Mouse (Mus musculus): ENCODE results near the gene Fmod. TPM values are rescaled to one million over a fixed set of nuclear protein-coding genes. Genes with fewer than 3 reads are reported as not detected.

Gene Fmod
- polyA plus RNA-seq (2016; fragmentation: Nextera tagmentation; extraction: Ambion mirVana) = 3.6 and 9.8 TPM in 2 replicates

GRCm38 (mm10) chr1:134037172-134037571, at the start of gene Fmod:
Gene Fmod, plus strand, starts transcription at chr1:134037254.
- WGBS = 55% methylated on average over 9 of the region's 9 CpGs

GRCm38 (mm10) chr1:133988845-133989244, 48.2 kb upstream of the Fmod start:
- DNase-seq (ENCODE audit: low spot score) = no peak

More at GRCm38 (mm10) chr1:134037172-134037571, at the start of gene Fmod:
- Histone ChIP-seq H3K9me3 (no peaks in the 10 kb centered on the region), H3K27ac (0 out of 2 replicates have a peak within 1 kb of the TSS, but pooled peaks have one; percentile 18), H3K27me3 (ENCODE audit: insufficient read depth, poor library complexity, severe bottlenecking) (0 out of 2 replicates have a peak, but pooled peaks cover 4% of the 10 kb centered on the region), H3K4me1 (replicated peaks) (peaks cover 15% of the 10 kb centered on the region), H3K4me3 (no peak within 1 kb of the TSS), H3K36me3 (no peaks in the 10 kb centered on the region)
- no peak for DNase-seq (ENCODE audit: low spot score)

GRCm38 (mm10) chr1:133991277-133991676, 45.8 kb upstream of the Fmod start:
- no peaks in the 10 kb centered on the region for H3K27me3 ChIP-seq (ENCODE audit: insufficient read depth, poor library complexity, severe bottlenecking)
- 72% methylated on average over 8 of the region's 8 CpGs for WGBS
- no peaks in the 10 kb centered on the region for H3K36me3 ChIP-seq
- H3K9me3 ChIP-seq = no peaks in the 10 kb centered on the region
- no peak for DNase-seq (ENCODE audit: low spot score)
- no peaks in the 10 kb centered on the region for H3K4me1 ChIP-seq (replicated peaks)
- H3K4me3 ChIP-seq = no peak overlapping the region
- no peak overlapping the region for H3K27ac ChIP-seq

More at GRCm38 (mm10) chr1:133988845-133989244, 48.2 kb upstream of the Fmod start:
- Histone ChIP-seq H3K4me3 (no peak overlapping the region), H3K4me1 (replicated peaks) (no peaks in the 10 kb centered on the region), H3K27ac (no peak overlapping the region), H3K9me3 (peaks cover 5% of the 10 kb centered on the region), H3K27me3 (ENCODE audit: insufficient read depth, poor library complexity, severe bottlenecking) (no peaks in the 10 kb centered on the region), H3K36me3 (no peaks in the 10 kb centered on the region)
- WGBS = 14% methylated on average over 3 of the region's 3 CpGs

GRCm38 (mm10) chr1:134005490-134005889, 31.6 kb upstream of the Fmod start:
- H3K27me3 ChIP-seq (ENCODE audit: insufficient read depth, poor library complexity, severe bottlenecking) = no peaks in the 10 kb centered on the region
- no peaks in the 10 kb centered on the region for H3K4me1 ChIP-seq (replicated peaks)
- no peak for DNase-seq (ENCODE audit: low spot score)
- no peaks in the 10 kb centered on the region for H3K9me3 ChIP-seq
- H3K36me3 ChIP-seq = no peaks in the 10 kb centered on the region
- WGBS = 74% methylated on average over 7 of the region's 7 CpGs
- H3K27ac ChIP-seq = no peak overlapping the region
- no peak overlapping the region for H3K4me3 ChIP-seq

GRCm38 (mm10) chr1:134006105-134006764, 30.8 kb upstream of the Fmod start:
- no peak for DNase-seq (ENCODE audit: low spot score)
- 88% methylated on average over 11 of the region's 11 CpGs for WGBS
- H3K4me1 ChIP-seq (replicated peaks) = no peaks in the 10 kb centered on the region
- no peaks in the 10 kb centered on the region for H3K27me3 ChIP-seq (ENCODE audit: insufficient read depth, poor library complexity, severe bottlenecking)
- H3K36me3 ChIP-seq = no peaks in the 10 kb centered on the region
- no peaks in the 10 kb centered on the region for H3K9me3 ChIP-seq
- 0 out of 2 replicates have a peak overlapping the region, but pooled peaks have one; percentile 8 for H3K27ac ChIP-seq
- H3K4me3 ChIP-seq = no peak overlapping the region

GRCm38 (mm10) chr1:134024293-134024971, 12.6 kb upstream of the Fmod start:
- no peaks in the 10 kb centered on the region for H3K9me3 ChIP-seq
- H3K27me3 ChIP-seq (ENCODE audit: insufficient read depth, poor library complexity, severe bottlenecking) = no peaks in the 10 kb centered on the region
- DNase-seq (ENCODE audit: low spot score) = no peak
- 91% methylated on average over 9 of the region's 9 CpGs for WGBS
- H3K4me3 ChIP-seq = no peak overlapping the region
- H3K36me3 ChIP-seq = no peaks in the 10 kb centered on the region
- no peaks in the 10 kb centered on the region for H3K4me1 ChIP-seq (replicated peaks)
- no peak overlapping the region for H3K27ac ChIP-seq

- 69% methylated on average over 5 of the region's 5 CpGs for WGBS
- no peak for DNase-seq (ENCODE audit: low spot score)
- no peak overlapping the region for H3K4me3 ChIP-seq
- no peaks in the 10 kb centered on the region for H3K27me3 ChIP-seq (ENCODE audit: insufficient read depth, poor library complexity, severe bottlenecking)
- H3K36me3 ChIP-seq = no peaks in the 10 kb centered on the region
- H3K9me3 ChIP-seq = no peaks in the 10 kb centered on the region
- no peaks in the 10 kb centered on the region for H3K4me1 ChIP-seq (replicated peaks)
- H3K27ac ChIP-seq = no peak overlapping the region
These were observed 11.1 kb upstream of the Fmod start for GRCm38 (mm10) chr1:134025975-134026374.

GRCm38 (mm10) chr1:134026741-134027140, 10.3 kb upstream of the Fmod start:
- H3K4me1 ChIP-seq (replicated peaks) = no peaks in the 10 kb centered on the region
- H3K4me3 ChIP-seq = no peak overlapping the region
- WGBS = 89% methylated on average over 9 of the region's 9 CpGs
- DNase-seq (ENCODE audit: low spot score) = no peak
- H3K27me3 ChIP-seq (ENCODE audit: insufficient read depth, poor library complexity, severe bottlenecking) = no peaks in the 10 kb centered on the region
- no peak overlapping the region for H3K27ac ChIP-seq
- no peaks in the 10 kb centered on the region for H3K36me3 ChIP-seq
- no peaks in the 10 kb centered on the region for H3K9me3 ChIP-seq

GRCm38 (mm10) chr1:134028161-134028846, 8.8 kb upstream of the Fmod start:
- H3K9me3 ChIP-seq = no peaks in the 10 kb centered on the region
- H3K36me3 ChIP-seq = no peaks in the 10 kb centered on the region
- WGBS = 87% methylated on average over 14 of the region's 14 CpGs
- no peak overlapping the region for H3K4me3 ChIP-seq
- no peaks in the 10 kb centered on the region for H3K27me3 ChIP-seq (ENCODE audit: insufficient read depth, poor library complexity, severe bottlenecking)
- no peaks in the 10 kb centered on the region for H3K4me1 ChIP-seq (replicated peaks)
- DNase-seq (ENCODE audit: low spot score) = no peak
- no peak overlapping the region for H3K27ac ChIP-seq

GRCm38 (mm10) chr1:134036492-134036891, 562 bp upstream of the Fmod start:
- DNase-seq (ENCODE audit: low spot score) = no peak
- no peaks in the 10 kb centered on the region for H3K9me3 ChIP-seq
- WGBS = 57% methylated on average over 2 of the region's 2 CpGs

GRCm38 (mm10) chr1:134038336-134038735, 1.3 kb downstream of the Fmod start:
- Histone ChIP-seq H3K36me3 (no peaks in the 10 kb centered on the region), H3K4me3 (no peak overlapping the region), H3K4me1 (replicated peaks) (peaks cover 26% of the 10 kb centered on the region), H3K9me3 (no peaks in the 10 kb centered on the region), H3K27me3 (ENCODE audit: insufficient read depth, poor library complexity, severe bottlenecking) (0 out of 2 replicates have a peak, but pooled peaks cover 4% of the 10 kb centered on the region), H3K27ac (0 out of 2 replicates have a peak overlapping the region, but pooled peaks have one; percentile 18)
- 83% methylated on average over 4 of the region's 4 CpGs for WGBS
- no peak for DNase-seq (ENCODE audit: low spot score)

More at GRCm38 (mm10) chr1:134036492-134036891, 562 bp upstream of the Fmod start:
- Histone ChIP-seq H3K4me3 (no peak overlapping the region), H3K27me3 (ENCODE audit: insufficient read depth, poor library complexity, severe bottlenecking) (0 out of 2 replicates have a peak, but pooled peaks cover 4% of the 10 kb centered on the region), H3K4me1 (replicated peaks) (peaks cover 9% of the 10 kb centered on the region), H3K27ac (no peak overlapping the region), H3K36me3 (no peaks in the 10 kb centered on the region)

- no peaks in the 10 kb centered on the region for H3K36me3 ChIP-seq
- no peak overlapping the region for H3K4me3 ChIP-seq
- 0 out of 2 replicates have a peak, but pooled peaks cover 4% of the 10 kb centered on the region for H3K27me3 ChIP-seq (ENCODE audit: insufficient read depth, poor library complexity, severe bottlenecking)
- no peak overlapping the region for H3K27ac ChIP-seq
- H3K4me1 ChIP-seq (replicated peaks) = peaks cover 31% of the 10 kb centered on the region
- DNase-seq (ENCODE audit: low spot score) = no peak
- H3K9me3 ChIP-seq = no peaks in the 10 kb centered on the region
- 87% methylated on average over 2 of the region's 2 CpGs for WGBS
These were observed 2.3 kb downstream of the Fmod start for GRCm38 (mm10) chr1:134039361-134039760.
